Mouse (Mus musculus) thymus, adult 2 months (tissue): ENCODE measurements around the gene Spsb1.

Experiments used
- CTCF ChIP-seq: fragments of 200-500 bp; IDR thresholded peaks from 2 replicates; pipeline ENCODE4 v1.5.1; 2012; ENCODE audit warnings: mild to moderate bottlenecking, control low read depth, low read length, moderate library complexity, borderline replicate concordance; ENCODE audit not compliant: control insufficient read depth, poor library complexity, insufficient read depth; ENCODE audit errors: extremely low read depth
- POLR2A ChIP-seq: fragments of 200-500 bp; IDR thresholded peaks from 2 replicates; pipeline ENCODE4 v1.6.1; 2012; ENCODE audit warnings: mild to moderate bottlenecking, low read length, control low read depth, moderate library complexity; ENCODE audit not compliant: control insufficient read depth, poor library complexity, insufficient read depth; ENCODE audit errors: extremely low read depth

DNA sequence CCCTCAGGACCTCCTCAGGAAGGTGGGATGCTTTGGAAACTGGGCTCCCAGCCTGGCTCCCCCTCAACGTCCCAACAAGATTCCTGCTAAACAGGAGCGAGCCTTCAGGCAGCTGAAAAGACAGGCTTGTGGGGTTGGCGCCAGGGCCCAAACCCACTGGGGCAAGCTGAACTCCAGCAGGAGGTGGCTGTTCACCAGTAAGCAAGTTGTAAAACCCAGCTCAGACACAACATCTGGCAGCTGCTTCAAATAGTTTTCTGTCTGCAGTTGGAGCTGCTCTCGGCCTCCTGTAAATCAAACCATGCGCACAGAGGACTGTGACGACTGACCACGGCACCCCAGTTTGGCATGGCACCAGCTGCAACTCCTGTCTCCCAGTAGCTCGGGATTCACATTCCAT lies 64.3 kb downstream of the Spsb1 start:
- TF ChIP-seq POLR2A (no peak), CTCF (no peak)
